Mouse (Mus musculus) heart, embryonic 16.5 days (tissue): ENCODE measurements around the gene Olfr814. TPM values are rescaled to one million over a fixed set of nuclear protein-coding genes. Genes with fewer than 3 reads are reported as not detected.
"Not testable (repeated sequence)": the region's sequence is repeated elsewhere in the genome, so short reads cannot be mapped to it uniquely, and the experiment has no call there.

Experiments
- ATAC-seq: fragments of 200-750 bp; cut with Nextera tagmentation; replicated peaks from 2 replicates; pipeline ENCODE4 v1.8.0; 2017; ENCODE audit warnings: moderate number of reproducible peaks; ENCODE audit not compliant: insufficient read depth, low FRiP score; ENCODE audit errors: extremely low read depth
- H3K27ac ChIP-seq: fragments of 300-500 bp; sonication (generic); 2 replicates; pipeline ENCODE4 v1.5.1; 2014; ENCODE audit warnings: mild to moderate bottlenecking, low read length, control low read depth, moderate library complexity
- H3K27me3 ChIP-seq: fragments of 300-500 bp; sonication (generic); 2 replicates; pipeline ENCODE4 v1.6.1; 2014; ENCODE audit warnings: low read length, mixed read lengths; ENCODE audit not compliant: control insufficient read depth, insufficient read depth
- H3K36me3 ChIP-seq: fragments of 300-500 bp; sonication (generic); 2 replicates; pipeline ENCODE4 v1.6.1; 2014; ENCODE audit not compliant: control insufficient read depth, insufficient read depth
- H3K4me1 ChIP-seq: fragments of 300-500 bp; sonication (generic); 2 replicates; pipeline ENCODE4 v1.6.1; 2014; ENCODE audit warnings: low read length, mixed read lengths; ENCODE audit not compliant: control insufficient read depth, insufficient read depth
- H3K4me2 ChIP-seq: fragments of 300-500 bp; sonication (generic); 2 replicates; pipeline ENCODE4 v1.6.1; 2014; ENCODE audit warnings: low read depth, mild to moderate bottlenecking, control low read depth, low read length
- H3K4me3 ChIP-seq: fragments of 300-500 bp; sonication (generic); 2 replicates; pipeline ENCODE4 v1.5.1; 2014; ENCODE audit warnings: mild to moderate bottlenecking, control low read depth, low read length
- H3K9ac ChIP-seq: fragments of 300-500 bp; sonication (generic); 2 replicates; pipeline ENCODE4 v1.6.1; 2014; ENCODE audit warnings: low read length, control low read depth
- H3K9me3 ChIP-seq: fragments of 300-500 bp; sonication (generic); replicated peaks from 2 replicates; pipeline ENCODE4 v1.6.1; 2016; ENCODE audit warnings: low read length; ENCODE audit not compliant: control insufficient read depth
- WGBS: fragments of 180-500 bp; shearing (Covaris S2); extraction: QIAGEN DNeasy Blood & Tissue Kit; methylation state at CpG from one replicate; pipeline ENCODE4 v1.1.7; 2014; 5-methylcytosine and 5-hydroxymethylcytosine counted together
- polyA plus RNA-seq: library from polyadenylated mRNA; unstranded; fragments of >200 nt; fragmentation: Nextera tagmentation; extraction: Ambion mirVana; gene quantifications from 2 replicates; pipeline ENCODE4 v1.2.1, GENCODE M21; 2015

The Olfr814 gene
- polyA plus RNA-seq: not detected in 2 replicates

- no CpG with 5 or more reads among the region's 1 CpGs for WGBS
- H3K36me3 ChIP-seq, ATAC-seq: not testable (repeated sequence)
Measured at GRCm38 (mm10) chr10:129879751-129880150, at the start of gene Olfr814. Olfr814 (minus strand) TSS chr10:129879851.

GRCm38 (mm10) chr10:129915497-129915896 is 35.8 kb upstream of the Olfr814 start, which contains the start of gene Olfr816:
Olfr816 (minus strand) TSS chr10:129915597.
- Histone ChIP-seq H3K4me1 (no peaks in the 10 kb centered on the region), H3K9me3 (no peaks in the 10 kb centered on the region), H3K36me3 (no peaks in the 10 kb centered on the region), H3K27ac (no peak within 1 kb of the TSS), H3K4me2 (no peak within 1 kb of the TSS), H3K4me3 (no peak within 1 kb of the TSS), H3K9ac (no peak within 1 kb of the TSS), H3K27me3 (no peaks in the 10 kb centered on the region)
- WGBS: 49% methylated on average over 1 of the region's 1 CpGs
- no peak for ATAC-seq

More at GRCm38 (mm10) chr10:129879751-129880150, at the start of gene Olfr814:
- not testable (repeated sequence) for H3K4me3 ChIP-seq, H3K9ac ChIP-seq, H3K4me2 ChIP-seq, H3K27ac ChIP-seq, H3K4me1 ChIP-seq, H3K9me3 ChIP-seq, H3K27me3 ChIP-seq

GRCm38 (mm10) chr10:129905767-129906166 is 26.1 kb upstream of the Olfr814 start, which contains the start of gene Olfr815:
Olfr815 (minus strand) TSS chr10:129905867.
- H3K36me3 ChIP-seq, H3K9ac ChIP-seq, H3K4me3 ChIP-seq, H3K27ac ChIP-seq, H3K9me3 ChIP-seq, H3K4me2 ChIP-seq, H3K27me3 ChIP-seq, ATAC-seq, H3K4me1 ChIP-seq: not testable (repeated sequence)
- WGBS: no CpG with 5 or more reads among the region's 1 CpGs

- H3K4me1 ChIP-seq: no peaks in the 10 kb centered on the region
- WGBS: 86% methylated on average over 7 of the region's 7 CpGs
- H3K9ac ChIP-seq: no peak overlapping the region
- no peak for ATAC-seq
- H3K4me2 ChIP-seq: no peak overlapping the region
- H3K9me3 ChIP-seq: no peaks in the 10 kb centered on the region
- H3K27me3 ChIP-seq: no peaks in the 10 kb centered on the region
- H3K36me3 ChIP-seq: no peaks in the 10 kb centered on the region
- H3K4me3 ChIP-seq: no peak overlapping the region
- no peak overlapping the region for H3K27ac ChIP-seq
Measured at GRCm38 (mm10) chr10:129885934-129886333, 6.3 kb upstream of the Olfr814 start.

- not testable (repeated sequence) for H3K9me3 ChIP-seq, H3K27ac ChIP-seq, H3K36me3 ChIP-seq, H3K27me3 ChIP-seq, H3K4me2 ChIP-seq, H3K9ac ChIP-seq, H3K4me3 ChIP-seq, H3K4me1 ChIP-seq, ATAC-seq
- 62% methylated on average over 6 of the region's 6 CpGs for WGBS
Measured at GRCm38 (mm10) chr10:129885496-129885895, 5.8 kb upstream of the Olfr814 start.

GRCm38 (mm10) chr10:129855067-129855466 is 24.6 kb downstream of the Olfr814 start, which contains the start of gene Olfr813:
Olfr813 (plus strand) TSS chr10:129855367.
- Histone ChIP-seq H3K4me1 (no peaks in the 10 kb centered on the region), H3K27ac (no peak within 1 kb of the TSS), H3K36me3 (no peaks in the 10 kb centered on the region), H3K4me3 (no peak within 1 kb of the TSS), H3K9ac (no peak within 1 kb of the TSS), H3K27me3 (no peaks in the 10 kb centered on the region), H3K9me3 (no peaks in the 10 kb centered on the region), H3K4me2 (no peak within 1 kb of the TSS)
- ATAC-seq: no peak

GRCm38 (mm10) chr10:129847343-129847742 is 32.3 kb downstream of the Olfr814 start:
- Histone ChIP-seq H3K4me2 (no peak overlapping the region), H3K27ac (no peak overlapping the region), H3K4me1 (no peaks in the 10 kb centered on the region), H3K9me3 (no peaks in the 10 kb centered on the region), H3K27me3 (no peaks in the 10 kb centered on the region), H3K36me3 (no peaks in the 10 kb centered on the region), H3K9ac (no peak overlapping the region), H3K4me3 (no peak overlapping the region)
- 68% methylated on average over 1 of the region's 1 CpGs for WGBS
- ATAC-seq: no peak

GRCm38 (mm10) chr10:129845994-129846393 is 33.7 kb downstream of the Olfr814 start, which contains the start of gene Olfr812:
Olfr812 (minus strand) TSS chr10:129846094.
- H3K4me2 ChIP-seq: no peak within 1 kb of the TSS
- H3K9me3 ChIP-seq: no peaks in the 10 kb centered on the region
- no peak within 1 kb of the TSS for H3K9ac ChIP-seq
- H3K4me3 ChIP-seq: no peak within 1 kb of the TSS
- no peaks in the 10 kb centered on the region for H3K4me1 ChIP-seq
- H3K36me3 ChIP-seq: no peaks in the 10 kb centered on the region
- H3K27me3 ChIP-seq: no peaks in the 10 kb centered on the region
- WGBS: 45% methylated on average over 1 of the region's 1 CpGs
- no peak within 1 kb of the TSS for H3K27ac ChIP-seq
- ATAC-seq: no peak
